Comparison of ENCODE assay signal across 16 mouse cellular contexts in the genomic region with DNA sequence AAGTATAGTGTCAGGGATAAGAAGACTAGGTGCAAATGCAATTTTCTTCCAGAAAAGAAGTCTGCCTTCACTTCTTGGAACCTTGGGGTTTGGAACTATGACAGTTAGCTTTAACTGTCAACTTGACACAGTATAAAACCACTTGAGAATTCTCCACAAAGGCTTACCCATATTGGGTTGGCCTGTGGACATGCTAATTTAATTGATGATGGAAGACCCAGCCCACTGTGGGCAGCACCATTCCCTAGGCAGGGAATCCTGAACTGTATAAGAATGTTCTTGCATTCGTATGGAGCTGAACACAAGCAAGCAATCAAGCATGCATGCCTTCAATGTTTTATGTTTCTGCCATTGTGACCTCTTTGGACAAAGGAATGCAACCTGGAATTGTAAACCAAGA.
"Had no signal": no experiment of that assay in that cellular context is flagged by ENCODE, and none has a peak within 500 bp of the region (broad histone marks: within the 10 kb centered on the region; RNA-seq: fewer than 3 reads in every experiment).

No protein-coding gene starts in this region.

- H3K27me3 ChIP-seq: neural tube, embryonic 13.5 days; neural tube, embryonic 15.5 days; stomach, embryonic 15.5 days had no signal

- H3K36me3 ChIP-seq: neural tube, embryonic 13.5 days; neural tube, embryonic 15.5 days; stomach, embryonic 15.5 days had no signal

- H3K4me1 ChIP-seq: stomach, embryonic 15.5 days had no signal

- H3K27ac ChIP-seq: neural tube, embryonic 13.5 days; neural tube, embryonic 15.5 days; stomach, embryonic 15.5 days; stomach, postnatal 0 days had no signal

- DNase-seq: retina, postnatal 1 day; right cerebral cortex, adult 18-20 months; right cerebral cortex, postnatal 14 days; right cerebral cortex, postnatal 25 days; right cerebral cortex, postnatal 4 days; spleen, adult 18-20 months; thymus, adult 18-20 months; thymus, adult 2 months; thymus, postnatal 14 days; thymus, postnatal 25 days; thymus, postnatal 36 days; thymus, postnatal 4 days had no signal

- H3K4me2 ChIP-seq: neural tube, embryonic 13.5 days; neural tube, embryonic 15.5 days; stomach, embryonic 15.5 days had no signal

- H3K4me3 ChIP-seq: neural tube, embryonic 13.5 days; neural tube, embryonic 15.5 days; stomach, embryonic 15.5 days had no signal

- H3K9me3 ChIP-seq: neural tube, embryonic 13.5 days; neural tube, embryonic 15.5 days; stomach, embryonic 15.5 days had no signal

- H3K9ac ChIP-seq: neural tube, embryonic 13.5 days; neural tube, embryonic 15.5 days; stomach, embryonic 15.5 days had no signal
